Mouse (Mus musculus) heart, postnatal 0 days (tissue): Measurements from ENCODE around the gene Tmprss6.

Experiments
- CTCF ChIP-seq: IDR thresholded peaks from 2 replicates; pipeline ENCODE4 v1.5.1; 2016; ENCODE audit warnings: antibody characterized with exemption, control low read depth, low read depth
- EP300 ChIP-seq: IDR thresholded peaks from 2 replicates; pipeline ENCODE4 v1.6.1; 2016; ENCODE audit warnings: antibody characterized with exemption, low read depth

DNA sequence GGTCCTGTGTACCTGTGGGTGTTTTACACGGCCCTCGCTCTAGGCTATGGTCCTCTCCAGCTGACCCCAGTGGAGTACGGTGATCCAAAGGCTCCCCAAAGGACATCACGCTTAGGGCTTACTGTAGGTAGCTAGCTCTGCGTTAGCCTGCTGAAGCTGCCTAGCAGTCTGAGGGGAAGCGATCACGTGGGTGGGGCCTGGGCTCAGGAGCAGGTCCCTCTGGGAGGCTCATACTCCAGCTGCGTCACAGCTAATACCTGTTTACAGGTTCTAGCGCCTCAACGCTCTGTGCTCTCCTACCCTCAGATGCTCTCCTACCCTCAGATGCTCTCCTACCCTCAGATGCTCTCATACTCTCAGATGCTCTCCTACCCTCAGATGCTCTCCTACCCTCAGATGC lies 37.6 kb downstream of the Tmprss6 start:
- no peak for TF ChIP-seq CTCF
- TF ChIP-seq EP300 = no peak
